Mouse (Mus musculus): ENCODE results near the gene Zdhhc3. TPM values are rescaled to one million over a fixed set of nuclear protein-coding genes. Genes with fewer than 3 reads are reported as not detected.

The Zdhhc3 gene
- total RNA-seq, 2 experiments from 2014 or later = 57.5 to 61.9 TPM

DNA sequence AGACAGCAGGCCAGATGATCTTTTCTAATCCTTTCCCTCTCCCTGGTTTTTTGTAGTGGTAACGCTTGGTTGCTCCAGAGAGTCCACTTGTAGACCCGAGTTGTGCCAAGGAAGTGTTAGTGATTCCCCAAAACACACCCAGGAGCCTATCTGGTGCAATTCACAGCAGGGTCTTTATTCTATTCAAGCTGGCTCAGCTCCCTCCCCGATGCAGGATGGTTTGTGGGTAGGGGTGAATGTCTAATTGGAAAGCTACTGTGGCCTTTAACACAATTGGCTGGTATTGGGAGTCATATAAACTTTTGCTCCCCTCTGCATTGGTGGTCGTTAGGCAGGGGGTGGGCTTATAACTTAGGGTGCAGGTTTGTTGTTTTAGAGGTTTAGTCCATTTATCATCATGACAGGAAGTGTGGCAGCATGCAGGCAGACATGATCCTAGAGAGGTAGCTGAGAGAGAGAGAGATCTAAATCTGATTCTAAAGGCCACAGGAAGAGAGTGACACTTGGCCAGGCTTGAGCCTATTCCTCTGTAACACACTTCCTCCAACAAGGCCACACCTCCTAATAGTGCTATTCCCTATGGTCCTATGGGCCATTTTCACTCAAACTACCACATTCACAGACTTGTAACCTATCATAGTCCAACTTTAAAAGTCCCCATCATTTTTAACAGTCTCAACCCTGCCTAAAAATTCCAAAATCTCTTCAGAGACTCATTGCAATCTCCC lies 27.0 kb upstream of the Zdhhc3 start:
- peak overlapping the region; percentile 39; the same call in 1 of the 2 replicates for H3K27ac ChIP-seq
- H3K4me3 ChIP-seq = no peak overlapping the region
- TF ChIP-seq CTCF (conservative IDR thresholded peaks at IDR 0.05) = no peak
- DNase-seq (ENCODE audit: low spot score in 2 of 2) = no peak

DNA sequence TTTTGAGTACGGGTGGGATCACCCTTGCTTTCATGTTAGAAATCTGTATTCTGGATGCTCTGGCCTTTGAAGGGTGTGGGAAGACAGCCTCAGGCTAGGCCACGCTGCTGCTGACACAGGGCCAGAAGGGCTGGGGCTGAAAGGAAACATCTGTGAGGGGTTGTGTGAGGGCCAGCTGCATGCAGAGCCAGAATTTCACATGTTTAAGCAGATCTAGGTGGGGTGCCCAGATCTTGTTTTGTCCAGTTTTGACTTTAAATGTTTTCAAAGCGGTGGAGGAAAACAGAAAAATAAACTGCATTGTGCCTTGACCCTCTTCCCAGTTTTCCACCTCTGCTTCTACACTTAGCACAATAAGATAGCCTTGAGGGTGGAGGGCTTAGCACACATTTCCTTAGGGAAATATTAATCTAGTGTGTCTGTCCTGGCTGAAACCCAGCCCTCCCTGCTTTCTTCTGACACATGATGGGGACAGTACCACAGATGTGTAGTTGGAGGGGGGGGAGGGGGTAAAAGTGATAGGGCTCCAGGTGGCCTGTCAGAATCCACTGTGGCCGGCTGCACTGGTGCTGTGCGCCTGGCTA lies 26.0 kb upstream of the Zdhhc3 start:
- TF ChIP-seq CTCF (conservative IDR thresholded peaks at IDR 0.05) = no peak
- Histone ChIP-seq H3K27ac (peak overlapping the region; percentile 39; the same call in 1 of the 2 replicates), H3K4me3 (no peak overlapping the region)
- no peak for DNase-seq (ENCODE audit: low spot score in 2 of 2)

GRCm38 (mm10) chr9:123136953-123137682 lies 24.1 kb upstream of the Zdhhc3 start:
- TF ChIP-seq CTCF (conservative IDR thresholded peaks at IDR 0.05) = no peak
- no peak for DNase-seq (ENCODE audit: low spot score in 2 of 2)
- no peak overlapping the region for H3K27ac ChIP-seq
- no peak overlapping the region for H3K4me3 ChIP-seq

GRCm38 (mm10) chr9:123132994-123133393 lies 20.0 kb upstream of the Zdhhc3 start:
- Histone ChIP-seq H3K4me3 (no peak overlapping the region), H3K27ac (no peak overlapping the region)
- no peak for DNase-seq (ENCODE audit: low spot score in 2 of 2)
- no peak for TF ChIP-seq CTCF (conservative IDR thresholded peaks at IDR 0.05)

- Histone ChIP-seq H3K27ac (no peak overlapping the region), H3K4me3 (no peak overlapping the region)
- TF ChIP-seq CTCF (conservative IDR thresholded peaks at IDR 0.05) = no peak
- no peak for DNase-seq (ENCODE audit: low spot score in 2 of 2)
These were observed 14.7 kb upstream of the Zdhhc3 start for GRCm38 (mm10) chr9:123127663-123128062.

GRCm38 (mm10) chr9:123124413-123124981 lies 11.5 kb upstream of the Zdhhc3 start:
- no peak for TF ChIP-seq CTCF (conservative IDR thresholded peaks at IDR 0.05)
- Histone ChIP-seq H3K4me3 (no peak overlapping the region), H3K27ac (no peak overlapping the region)
- no peak for DNase-seq (ENCODE audit: low spot score in 2 of 2)

- H3K4me3 ChIP-seq = no peak overlapping the region
- no peak overlapping the region; the same call in 1 of the 2 replicates for H3K27ac ChIP-seq
- TF ChIP-seq CTCF (conservative IDR thresholded peaks at IDR 0.05) = peak; percentile 94
- no peak for DNase-seq (ENCODE audit: low spot score in 2 of 2)
These were observed 10.8 kb upstream of the Zdhhc3 start for GRCm38 (mm10) chr9:123123571-123124412.

DNA sequence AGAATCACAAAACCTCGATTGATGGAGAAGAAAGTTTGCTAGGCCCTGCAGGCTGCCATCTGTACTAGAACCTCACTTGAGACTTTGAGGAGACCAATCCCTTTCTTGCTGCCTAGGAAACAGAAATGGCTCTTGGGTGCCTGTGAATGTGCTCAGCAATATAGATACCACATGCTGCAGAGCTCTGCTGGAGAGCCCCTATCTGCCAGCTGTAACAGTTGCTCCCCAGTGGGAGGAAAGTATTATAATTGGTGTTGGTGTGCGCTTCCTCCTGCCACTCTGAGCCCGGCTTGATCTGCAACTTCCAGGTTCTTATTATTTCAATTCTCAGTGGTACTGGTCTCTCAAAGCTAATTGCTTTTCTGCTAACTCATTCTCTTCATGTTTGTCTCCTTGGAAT lies 10.0 kb upstream of the Zdhhc3 start:
- TF ChIP-seq CTCF (conservative IDR thresholded peaks at IDR 0.05) = no peak
- no peak overlapping the region for H3K4me3 ChIP-seq
- no peak overlapping the region; the same call in 1 of the 2 replicates for H3K27ac ChIP-seq
- DNase-seq (ENCODE audit: low spot score in 2 of 2) = peak in 1 of 2 experiments; percentile 13

GRCm38 (mm10) chr9:123115566-123115965 lies 2.6 kb upstream of the Zdhhc3 start:
- Histone ChIP-seq H3K4me3 (no peak overlapping the region), H3K27ac (no peak overlapping the region)
- no peak for TF ChIP-seq CTCF (conservative IDR thresholded peaks at IDR 0.05)
- DNase-seq (ENCODE audit: low spot score in 2 of 2) = no peak

- Histone ChIP-seq H3K27ac (0 out of 2 replicates have a peak overlapping the region, but pooled peaks have one; percentile 94), H3K4me3 (peak overlapping the region; percentile 95)
- TF ChIP-seq CTCF (conservative IDR thresholded peaks at IDR 0.05) = no peak
- DNase-seq (ENCODE audit: low spot score in 2 of 2) = no peak
These were observed 926 bp upstream of the Zdhhc3 start for GRCm38 (mm10) chr9:123113931-123114330.

DNA sequence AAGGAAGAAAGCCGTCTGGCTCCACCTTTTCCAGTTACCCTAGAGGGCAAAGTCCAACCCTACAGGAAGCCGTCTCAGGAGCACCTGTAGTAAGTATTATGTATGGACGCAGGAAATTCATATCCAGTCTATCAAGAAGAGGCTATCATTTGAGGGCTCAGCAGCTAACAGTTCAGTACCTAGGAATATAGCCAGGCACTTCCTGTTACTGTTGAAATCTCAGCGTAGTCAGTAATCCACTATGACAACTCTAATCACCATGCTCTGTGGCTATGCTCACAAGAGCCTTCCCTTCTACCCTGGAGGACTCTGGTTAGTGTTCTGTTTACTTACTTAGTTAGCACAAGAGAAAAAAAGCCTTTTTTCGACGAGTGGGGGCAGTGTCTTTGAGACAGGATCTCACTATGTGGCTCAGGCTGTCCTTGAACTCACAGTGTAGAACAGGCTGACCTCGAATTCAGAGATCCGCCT lies 1.2 kb downstream of the Zdhhc3 start:
- 0 out of 2 replicates have a peak, but pooled peaks have one; percentile 13 for TF ChIP-seq CTCF (conservative IDR thresholded peaks at IDR 0.05)

DNA sequence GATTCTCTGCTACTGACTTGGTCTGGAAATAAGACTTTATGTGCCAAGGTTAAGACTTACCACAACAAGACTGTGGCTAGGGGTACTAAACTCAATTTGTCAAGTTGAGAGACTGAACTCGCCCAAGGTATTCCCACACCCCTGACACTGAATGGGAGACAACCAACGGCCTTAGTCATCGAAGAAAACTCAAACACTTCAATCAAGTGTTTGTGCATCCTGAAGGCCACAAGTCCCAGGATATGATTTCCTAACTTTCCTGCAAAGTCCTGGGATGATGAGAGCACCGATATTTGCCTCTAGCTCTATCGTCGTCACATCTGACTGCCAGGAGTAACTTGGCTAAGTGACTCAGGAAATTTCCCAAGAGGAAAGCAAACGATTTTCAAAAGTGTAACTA lies 3.8 kb downstream of the Zdhhc3 start:
- TF ChIP-seq CTCF (conservative IDR thresholded peaks at IDR 0.05) = no peak
- DNase-seq (ENCODE audit: low spot score in 2 of 2) = no peak
- Histone ChIP-seq H3K27ac (no peak overlapping the region), H3K4me3 (no peak overlapping the region)

More for the DNA sequence above, 1.2 kb downstream of the Zdhhc3 start:
- no peak for DNase-seq (ENCODE audit: low spot score in 2 of 2)
- Histone ChIP-seq H3K27ac (no peak overlapping the region), H3K4me3 (peak overlapping the region; percentile 95)
